Mouse (Mus musculus): ENCODE measurements around the gene Traf7.

Traf7 gene

DNA sequence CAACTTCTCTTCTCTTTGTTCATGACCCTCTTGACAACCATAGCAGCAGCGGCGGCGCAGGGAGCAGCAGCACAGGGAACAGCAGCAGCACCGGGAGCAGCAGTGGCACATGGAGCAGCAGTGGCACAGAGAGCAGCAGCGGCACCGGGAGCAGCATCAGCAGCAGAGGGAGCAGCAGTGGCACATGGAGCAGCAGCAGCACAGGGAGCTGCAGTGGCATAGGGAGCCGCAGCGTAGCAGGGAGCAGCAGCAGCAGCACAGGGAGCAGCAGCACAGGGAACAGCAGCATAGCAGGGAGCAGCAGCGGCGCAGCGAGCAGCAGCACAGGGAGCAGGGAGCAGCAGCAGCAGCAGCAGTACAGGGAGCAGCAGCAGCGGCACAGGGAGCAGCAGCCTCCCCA is 16.9 kb upstream of the Traf7 start:
- DNase-seq: no peak

DNA sequence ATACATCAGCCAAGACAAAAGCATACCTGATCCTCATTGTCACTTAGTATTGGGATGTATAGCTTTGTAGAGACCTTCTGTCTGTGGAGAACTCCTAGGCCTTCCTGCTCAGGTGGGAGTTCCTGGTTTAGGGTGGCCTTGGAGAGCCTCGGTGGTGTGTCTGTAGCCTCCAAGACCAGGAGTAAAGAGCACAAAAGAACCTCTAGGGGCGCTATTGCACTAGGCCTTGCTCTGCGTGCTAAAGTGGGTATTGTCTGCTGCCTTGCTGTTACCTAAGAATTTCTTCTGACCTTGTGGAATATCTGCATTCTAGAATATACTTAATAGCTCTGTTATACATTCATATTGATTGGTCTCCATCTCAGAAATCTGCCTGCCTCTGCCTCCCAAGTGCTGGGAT is 12.6 kb upstream of the Traf7 start:
- DNase-seq: no peak

DNA sequence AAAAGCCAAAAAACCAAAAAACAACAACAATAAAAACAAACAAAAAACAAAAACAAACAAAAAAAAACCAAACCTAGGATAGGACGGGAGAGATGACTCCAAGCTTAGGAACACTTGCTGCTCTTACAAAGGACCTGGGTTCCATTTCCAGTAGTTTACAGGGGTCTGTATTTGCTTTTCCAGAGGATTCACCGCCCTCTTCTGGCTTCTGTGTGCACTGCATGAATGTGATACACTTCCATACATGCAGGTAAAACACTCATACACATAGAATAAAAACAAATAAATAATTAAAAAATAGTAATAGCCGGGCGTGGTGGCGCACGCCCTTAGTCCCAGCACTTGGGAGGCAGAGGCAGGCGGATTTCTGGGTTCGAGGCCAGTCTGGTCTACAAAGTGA is 11.2 kb upstream of the Traf7 start:
- peak; percentile 35 for DNase-seq

DNA sequence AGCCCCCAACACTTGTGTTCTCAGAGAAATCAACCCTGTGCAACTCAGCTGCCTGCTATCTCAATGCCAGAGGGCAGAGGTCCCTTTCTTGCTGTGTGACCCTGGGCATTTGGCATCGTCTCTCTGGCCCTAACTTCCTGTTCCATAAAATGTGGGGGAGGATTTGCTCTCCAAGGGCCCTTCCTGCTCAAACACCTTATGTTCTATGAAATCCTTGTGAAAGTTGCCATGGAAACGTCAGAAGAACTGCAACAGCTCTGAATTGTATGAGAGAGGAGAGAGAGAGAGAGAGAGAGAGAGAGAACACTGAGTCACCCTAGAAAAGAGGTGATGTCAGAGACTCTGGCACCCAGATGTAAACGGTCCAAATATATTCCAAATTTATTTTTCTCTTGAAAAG is 9.8 kb upstream of the Traf7 start:
- peak; percentile 43 for DNase-seq

DNA sequence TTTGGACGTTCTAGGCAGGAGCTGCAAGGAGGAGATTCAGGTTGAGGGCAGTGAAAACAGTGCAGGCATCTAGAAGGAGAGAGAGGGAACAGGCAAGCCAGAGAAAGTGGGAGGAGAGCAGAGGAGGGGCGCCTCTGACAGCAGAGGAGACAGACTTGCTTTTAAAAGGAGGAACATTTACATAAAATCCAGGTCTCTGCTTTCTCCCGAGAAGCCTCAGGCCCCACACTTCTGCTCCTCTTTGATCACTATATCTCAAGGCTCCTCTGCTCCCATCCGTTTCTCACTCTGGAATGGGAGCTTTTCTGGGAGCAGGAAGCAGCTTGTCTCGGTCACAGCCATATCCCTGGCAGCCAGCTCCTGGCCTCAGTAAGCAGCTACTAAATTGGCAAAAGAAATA is 7.6 kb upstream of the Traf7 start:
- DNase-seq: no peak

DNA sequence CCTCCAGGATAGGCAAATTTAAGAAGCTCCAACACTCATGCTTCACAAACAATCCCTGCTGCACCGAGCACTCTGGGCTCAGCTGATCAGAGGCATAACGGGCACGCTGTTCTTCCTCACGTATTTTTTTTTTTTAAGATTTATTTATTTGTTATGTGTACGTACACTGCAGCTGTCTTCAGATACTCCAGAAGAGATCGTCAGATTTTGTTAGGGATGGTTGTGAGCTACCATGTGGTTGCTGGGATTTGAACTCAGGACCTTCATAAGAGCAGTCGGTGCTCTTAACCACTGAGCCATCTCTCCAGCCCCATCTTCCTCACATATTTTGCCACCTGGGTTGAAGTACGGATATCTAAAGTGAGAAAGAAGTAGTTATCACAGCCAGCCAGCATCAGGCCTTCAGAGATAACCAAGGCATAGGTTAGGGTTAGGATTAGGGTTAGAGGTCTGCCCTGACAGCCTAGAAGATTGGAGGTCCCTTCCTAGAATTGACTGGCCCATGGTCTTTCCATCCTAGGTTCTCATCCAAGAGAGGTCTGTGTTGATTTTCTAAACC is 6.5 kb upstream of the Traf7 start, which contains the start of gene Rab26:
Gene Rab26 (minus strand): TSS at position 51 of the 559 bp plus-strand sequence.
- DNase-seq: no peak

DNA sequence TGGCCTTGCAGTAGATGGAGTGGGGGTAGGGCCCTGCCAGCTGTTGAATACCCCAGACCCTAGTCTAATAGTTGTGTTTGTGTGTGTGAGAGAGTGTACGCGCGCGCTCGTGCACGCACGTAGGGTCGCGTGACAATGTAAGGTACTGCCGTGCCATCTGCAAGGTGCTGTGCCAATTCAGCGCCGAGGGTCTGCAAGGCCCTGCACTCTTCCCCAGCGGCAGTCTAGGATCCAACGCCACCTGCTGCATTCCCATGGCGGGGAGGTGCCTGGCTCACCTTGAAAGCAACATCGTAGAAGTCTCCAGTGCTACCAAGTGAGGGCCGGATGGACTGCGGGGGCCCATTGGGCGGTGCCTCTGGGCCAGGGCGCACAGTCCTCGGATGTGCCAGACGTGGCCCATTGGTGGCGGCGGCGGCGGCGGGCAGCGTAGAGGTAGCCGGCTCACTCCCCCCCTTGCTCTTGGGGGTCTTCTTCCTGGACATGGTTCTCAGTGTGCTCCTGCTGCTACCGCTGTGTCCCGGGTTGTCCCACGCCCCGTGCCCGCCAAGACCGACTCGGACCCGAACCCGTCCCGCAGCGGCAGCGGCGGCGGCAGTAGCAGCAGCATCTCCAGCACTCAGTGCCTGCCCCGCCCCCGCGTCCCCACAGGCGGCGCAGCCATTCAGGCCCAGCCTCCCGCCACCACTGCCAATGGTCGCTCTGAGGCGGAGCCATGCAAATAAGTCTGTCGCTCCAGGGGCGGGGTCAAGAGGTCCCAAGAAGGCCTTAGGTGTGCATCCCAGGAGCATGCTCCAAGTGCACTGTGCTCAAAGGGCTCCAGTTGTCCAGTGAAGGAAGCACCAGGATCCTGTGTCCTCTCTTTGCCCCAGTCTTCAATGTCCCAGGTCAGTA is 5.6 kb upstream of the Traf7 start:
- DNase-seq: peak; percentile 94

DNA sequence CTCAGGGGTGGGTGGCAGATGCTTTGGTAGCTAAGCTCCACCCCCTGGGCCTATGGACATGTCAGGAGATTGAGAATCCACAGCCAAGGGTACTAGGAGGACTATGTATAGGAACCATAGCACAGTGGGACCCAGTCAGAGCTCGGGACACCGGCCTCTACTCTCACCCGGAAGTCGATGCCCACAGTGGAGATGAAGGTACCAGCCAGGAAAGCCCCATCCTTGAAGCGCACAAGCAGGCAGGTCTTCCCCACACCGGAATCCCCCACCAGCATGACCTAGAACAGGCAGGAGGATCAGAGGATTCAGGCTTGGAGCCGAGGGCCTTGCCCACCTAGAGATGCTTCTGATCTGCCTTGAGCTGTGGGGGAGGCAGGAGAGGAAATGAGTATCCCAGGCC is 4.3 kb upstream of the Traf7 start:
- no peak for DNase-seq

DNA sequence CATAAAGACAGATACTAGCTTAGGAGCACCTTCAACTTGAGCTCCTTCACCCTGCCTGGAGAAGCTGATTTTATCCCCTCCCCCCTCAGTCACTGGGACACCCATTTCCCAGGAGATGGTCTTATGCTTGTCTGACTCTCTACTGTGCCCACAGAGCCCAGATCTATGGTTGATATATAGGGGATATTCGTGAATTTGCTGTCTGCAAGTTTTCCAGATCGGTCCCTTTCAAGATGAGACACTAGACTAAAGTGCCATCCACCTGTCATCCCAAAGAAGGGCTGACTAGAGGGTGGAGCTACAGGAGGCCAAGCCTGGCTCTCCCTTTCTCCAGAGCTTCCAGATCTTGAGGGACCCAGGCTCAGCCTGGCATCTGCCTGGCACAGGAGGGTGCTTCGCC is 3.3 kb upstream of the Traf7 start:
- no peak for DNase-seq

DNA sequence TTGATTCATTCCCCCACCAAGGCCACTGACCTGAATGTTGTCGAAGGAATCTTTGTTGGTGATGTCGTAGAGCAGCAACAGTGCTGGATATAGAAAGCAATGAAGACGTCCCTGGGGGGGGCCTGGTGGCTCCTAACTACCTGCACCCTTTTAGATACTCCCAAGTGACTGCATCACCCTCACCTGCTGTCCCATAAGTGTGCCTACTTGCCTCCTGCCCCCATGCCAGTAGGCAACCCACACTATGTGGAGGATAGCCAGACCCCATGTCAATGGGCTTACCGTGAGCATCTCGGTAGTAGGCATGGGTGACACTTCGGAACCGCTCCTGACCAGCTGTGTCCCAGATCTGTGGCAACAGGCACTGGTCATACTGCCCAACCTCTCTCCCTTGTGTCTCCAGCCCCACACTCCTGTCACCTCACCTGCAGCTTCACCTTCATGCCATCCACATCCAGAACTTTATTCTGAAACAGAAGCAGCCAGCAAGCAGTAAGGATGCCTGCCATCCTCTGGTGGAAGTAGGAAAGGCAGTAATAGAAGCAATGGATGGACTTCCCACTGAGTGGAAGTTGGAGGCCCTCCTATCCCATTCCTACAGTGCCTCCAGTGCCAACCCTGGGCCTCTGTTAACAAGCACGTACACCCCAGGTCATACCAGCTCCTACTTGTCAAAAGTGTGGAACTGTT is 2.8 kb upstream of the Traf7 start:
- no peak for DNase-seq

DNA sequence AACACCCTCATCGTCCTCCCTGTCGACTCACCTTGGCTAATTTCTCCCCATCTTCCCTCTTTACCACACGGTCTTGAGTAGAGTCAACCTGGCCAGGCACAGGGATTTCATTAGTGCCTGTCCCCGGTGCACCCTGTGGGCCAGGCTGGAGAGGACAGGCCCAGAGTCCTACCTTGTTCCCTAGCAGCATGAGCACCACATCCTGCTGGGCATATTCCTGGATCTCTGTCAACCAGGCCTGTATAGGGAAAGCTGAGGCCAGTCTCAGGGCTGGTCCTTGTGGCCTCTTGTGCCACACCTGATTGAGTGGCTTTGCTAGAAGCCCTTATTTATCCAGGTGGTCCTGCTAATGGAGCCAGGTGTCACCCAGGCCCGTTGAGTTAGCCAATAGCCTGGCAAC is 2.1 kb upstream of the Traf7 start:
- DNase-seq: no peak

DNA sequence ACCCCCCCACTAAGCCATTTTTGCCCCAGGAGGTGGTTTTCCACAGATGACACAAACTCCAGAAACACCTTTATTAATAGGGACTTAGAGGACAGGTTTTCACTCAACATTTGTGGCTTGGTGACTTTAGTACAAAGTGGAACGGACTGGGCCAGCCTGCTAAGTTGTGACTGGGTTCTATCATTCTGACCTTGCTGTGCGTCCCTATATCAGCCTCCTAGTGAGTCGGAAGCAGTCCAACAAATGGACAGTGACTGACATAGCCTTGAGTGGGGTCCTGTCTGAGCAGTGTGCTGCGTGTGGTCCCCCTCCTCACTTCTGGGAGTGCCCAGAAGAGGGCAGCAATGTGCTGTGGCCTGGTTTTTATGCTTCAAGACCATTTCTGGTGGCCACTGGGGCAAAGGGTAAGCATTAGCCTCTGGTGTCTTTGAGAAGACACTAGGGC is 1.3 kb upstream of the Traf7 start:
- DNase-seq: no peak

DNA sequence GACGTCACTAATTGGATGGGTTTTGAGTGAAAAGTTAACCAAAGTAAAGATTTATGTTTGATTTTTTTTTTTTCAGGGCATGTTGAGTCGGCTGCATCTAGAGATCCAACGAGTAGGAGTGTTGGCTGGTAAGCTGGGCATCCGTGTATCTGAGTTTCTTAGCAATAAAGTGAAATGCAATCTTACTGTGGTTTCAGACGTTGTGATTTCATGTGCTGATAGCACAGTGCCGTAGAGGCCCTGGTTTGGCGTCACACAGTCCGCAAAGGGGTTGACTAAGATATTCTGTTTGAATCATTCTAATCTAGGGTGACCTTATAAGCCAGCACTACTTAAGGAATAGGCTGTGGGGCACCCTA is 801 bp upstream of the Traf7 start:
- DNase-seq: no peak

DNA sequence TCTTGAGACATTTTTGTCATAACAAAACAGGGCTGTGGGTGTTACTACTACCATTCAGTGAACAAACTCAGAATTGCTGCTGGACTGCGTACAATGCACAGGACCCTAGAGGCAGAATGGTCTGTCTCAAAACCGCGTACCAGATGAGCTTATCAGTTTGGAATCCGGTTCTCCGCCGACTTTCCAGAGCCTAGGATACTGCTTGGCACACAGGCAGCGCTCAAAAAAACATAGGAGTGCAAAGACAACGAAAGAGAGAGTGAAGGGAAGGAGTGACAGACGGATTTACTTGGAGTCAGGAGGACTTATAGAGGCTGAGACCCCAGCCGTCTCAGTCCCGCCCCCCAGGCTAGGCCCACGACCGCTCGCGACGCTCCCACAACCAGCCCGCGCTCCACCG is 423 bp downstream of the Traf7 start:
- no peak for DNase-seq

DNA sequence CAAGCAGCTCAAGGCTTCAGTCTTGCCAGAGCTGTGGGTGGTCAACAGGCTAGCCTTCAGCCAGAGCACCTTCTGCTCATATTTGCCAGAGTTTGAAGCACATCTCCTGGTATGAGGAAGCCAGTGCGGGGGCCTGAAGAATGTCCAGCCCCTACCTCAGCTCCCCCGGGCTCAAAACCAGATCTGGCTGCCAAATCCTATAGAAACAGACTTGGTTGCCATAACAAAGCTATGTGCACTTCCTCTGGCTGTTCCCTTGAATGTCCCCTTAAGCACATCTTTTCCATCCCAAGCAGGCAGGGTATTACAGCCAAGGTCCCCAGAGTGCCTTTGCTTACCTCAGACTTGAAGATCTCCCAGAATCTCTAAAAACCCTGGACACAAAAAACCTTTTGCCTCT is 3.0 kb downstream of the Traf7 start:
- no peak for DNase-seq

DNA sequence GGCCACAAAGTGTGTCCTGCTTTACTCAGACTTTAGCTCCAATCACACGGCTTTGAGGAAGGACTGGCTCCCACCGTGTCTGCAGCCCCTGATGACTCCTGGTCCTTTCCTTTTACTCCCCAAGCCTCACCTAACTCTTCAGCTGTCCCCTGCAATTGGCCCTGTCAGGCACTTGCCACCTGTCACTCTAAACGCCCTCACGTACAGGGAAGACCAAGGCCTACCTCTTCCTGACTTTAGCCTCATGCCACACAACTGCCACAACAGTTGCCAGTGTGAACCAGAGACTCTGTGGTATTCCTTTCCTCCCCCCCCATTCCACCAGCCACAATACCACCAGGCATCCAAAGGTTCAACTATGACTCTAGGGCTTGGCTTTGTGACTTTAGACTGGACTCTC is 7.3 kb downstream of the Traf7 start:
- DNase-seq: no peak

DNA sequence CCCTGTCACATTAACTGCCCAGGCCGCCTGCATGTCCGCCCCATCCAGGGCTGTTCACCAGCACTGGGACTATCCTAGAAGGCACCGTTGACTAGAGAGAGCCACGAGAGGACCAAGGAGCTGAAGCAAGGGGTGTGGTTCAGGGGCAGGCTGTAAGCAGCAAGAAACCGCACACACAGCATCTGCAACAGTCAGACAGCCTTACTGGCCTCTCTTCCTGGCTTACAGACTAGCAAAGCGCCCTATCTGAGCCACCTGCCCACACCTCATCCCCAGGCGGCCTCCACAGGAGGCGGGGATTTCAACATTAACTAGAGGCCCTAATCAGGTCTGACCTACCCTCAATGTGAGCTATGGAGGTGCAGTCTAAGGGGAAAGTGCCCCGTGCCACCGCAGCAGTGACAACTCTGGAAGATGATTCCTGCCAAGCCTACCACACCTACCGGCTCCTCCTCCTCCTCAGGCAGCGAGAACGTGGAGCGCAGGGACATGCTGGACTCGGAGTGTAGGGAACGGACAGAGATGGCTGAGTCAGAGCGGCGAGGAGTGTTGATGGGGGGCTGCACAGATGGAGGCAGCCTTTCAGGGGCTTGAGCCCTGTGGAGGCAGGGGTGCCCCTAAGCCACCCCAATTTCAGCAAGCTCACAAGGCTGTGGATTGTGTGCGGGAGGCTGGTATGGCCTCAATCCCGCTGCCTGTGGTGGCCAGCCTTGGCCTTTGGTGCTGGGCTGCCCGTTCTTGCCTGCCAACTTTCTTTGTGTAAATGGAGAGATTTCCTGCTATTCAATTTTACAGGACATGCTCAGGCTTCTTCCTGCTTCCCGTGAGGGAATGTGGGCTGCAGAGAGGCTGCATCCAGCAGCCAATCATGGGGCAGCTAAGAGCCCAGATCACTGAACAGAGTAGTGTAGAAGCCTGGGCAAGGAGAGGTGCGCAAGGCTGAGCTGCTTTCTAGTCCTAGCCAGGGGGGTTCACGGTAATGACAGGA is 13.2 kb downstream of the Traf7 start:
- no peak for DNase-seq

DNA sequence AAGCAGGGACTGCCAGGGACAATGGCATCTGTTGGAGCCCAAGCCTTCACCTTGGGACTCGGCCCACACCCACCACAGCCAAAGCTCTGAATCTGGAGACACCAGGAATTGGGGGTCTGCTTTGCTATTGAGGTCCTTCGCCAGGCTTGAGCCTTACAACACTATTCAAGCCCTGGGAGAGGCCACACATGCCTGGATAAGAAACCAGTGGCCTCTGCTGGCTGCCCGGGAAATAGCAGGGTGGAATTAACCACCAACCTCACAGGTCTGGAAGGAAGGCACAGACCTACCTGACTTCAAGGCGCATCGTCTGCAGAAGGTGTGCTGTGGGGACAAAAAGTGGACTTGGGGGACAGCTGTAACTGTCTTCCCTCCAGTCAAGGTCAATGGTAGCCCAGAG is 14.1 kb downstream of the Traf7 start:
- peak; percentile 63 for DNase-seq

DNA sequence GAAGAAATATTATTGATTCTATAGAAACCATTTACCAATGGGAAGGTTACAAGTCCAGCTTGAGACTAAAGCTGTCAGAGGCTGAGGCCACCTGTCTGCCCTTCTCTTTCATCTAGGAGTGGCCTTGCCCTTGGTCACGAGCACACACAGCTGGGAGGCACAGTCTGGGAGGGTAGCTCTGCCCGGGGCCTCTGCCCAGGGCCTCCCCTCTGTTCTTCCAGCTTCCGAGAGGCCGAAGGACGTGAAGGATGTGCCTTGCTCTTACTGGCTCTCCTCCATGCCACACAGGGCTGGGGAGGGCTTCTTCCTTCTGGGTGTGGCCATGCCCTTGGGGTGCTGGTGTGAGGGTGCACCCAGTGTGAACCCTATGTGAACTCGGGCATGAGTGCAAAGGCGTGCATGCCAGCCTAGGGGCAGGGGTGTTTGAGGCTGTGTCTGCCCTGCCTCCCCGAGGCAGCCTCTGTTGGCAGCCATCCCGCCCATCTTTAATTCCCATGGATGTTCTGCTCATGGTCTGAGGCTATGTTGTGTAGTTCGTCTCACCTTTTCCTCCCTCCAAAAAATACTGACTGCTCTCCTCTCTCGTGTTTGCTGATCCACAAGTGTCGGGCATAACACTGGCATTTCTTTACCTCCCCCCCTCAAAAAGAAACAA is 19.8 kb downstream of the Traf7 start:
- no peak for DNase-seq

DNA sequence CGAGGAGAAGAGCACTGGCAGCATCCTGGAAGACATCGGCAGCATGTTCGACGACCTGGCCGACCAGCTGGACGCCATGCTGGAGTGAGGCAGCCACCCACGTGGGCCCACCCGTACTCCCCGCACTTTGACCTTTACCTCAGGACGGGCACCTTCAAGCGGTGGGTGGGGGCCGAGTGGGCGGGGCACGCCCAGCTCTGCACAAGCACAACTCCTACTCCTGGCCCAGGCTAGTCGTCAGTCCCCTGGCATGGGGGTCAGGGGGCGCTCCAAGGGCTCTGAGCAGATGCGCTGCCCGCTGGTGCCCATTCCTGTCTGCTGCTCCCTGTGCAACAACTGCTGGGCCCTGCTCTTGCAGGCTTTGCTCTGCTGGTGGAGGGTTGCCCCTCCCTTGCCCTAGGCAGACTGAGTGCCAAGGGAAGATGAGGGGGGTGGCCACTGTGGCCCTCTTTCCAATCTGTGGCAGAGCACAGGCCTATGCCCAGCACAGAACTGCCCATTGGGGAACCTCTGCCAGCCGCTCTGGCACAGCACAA is 20.5 kb downstream of the Traf7 start:
- DNase-seq: no peak

DNA sequence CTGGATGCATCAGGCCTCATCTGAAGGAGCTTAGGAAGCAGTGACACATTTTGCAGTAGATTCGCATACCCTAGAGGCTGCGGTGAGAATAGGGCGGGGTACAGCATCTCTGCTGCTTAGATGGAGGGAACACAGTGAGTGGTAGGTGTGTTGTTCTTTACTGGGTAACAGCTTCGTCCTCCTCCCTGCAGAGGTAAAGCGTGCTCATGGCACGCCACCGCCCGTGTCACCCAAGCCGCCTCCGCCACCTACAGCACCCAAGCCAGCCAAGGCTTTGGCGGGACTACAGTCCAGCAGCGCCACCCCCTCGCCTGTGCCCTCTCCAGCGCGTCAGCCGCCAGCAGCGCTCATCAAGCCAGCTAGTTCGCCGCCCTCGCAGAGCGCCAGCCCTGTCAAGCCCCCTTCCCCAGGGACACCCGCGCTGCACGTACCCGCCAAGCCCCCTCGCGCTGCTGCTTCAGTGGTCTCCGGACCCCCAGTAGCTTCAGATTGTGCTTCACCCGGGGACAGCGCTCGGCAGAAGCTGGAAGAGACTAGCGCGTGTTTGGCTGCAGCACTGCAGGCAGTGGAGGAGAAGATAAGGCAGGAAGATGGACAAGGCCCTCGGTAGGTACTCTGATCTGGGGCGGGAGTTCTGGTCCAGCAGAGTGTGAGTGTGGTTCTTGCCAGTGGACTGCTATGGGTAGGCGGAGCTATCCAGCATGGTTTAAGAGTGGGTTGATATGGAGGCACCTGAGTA is 21.2 kb downstream of the Traf7 start:
- peak; percentile 56 for DNase-seq
